Mouse (Mus musculus): ENCODE measurements around the gene Herc1. TPM values are rescaled to one million over a fixed set of nuclear protein-coding genes. Genes with fewer than 3 reads are reported as not detected.
A peak's percentile ranks its signal among the peaks of the same experiment; 100 is the strongest.

Gene Herc1
- polyA plus RNA-seq, 1 experiment from 2014 or later = 30.3 TPM

DNA sequence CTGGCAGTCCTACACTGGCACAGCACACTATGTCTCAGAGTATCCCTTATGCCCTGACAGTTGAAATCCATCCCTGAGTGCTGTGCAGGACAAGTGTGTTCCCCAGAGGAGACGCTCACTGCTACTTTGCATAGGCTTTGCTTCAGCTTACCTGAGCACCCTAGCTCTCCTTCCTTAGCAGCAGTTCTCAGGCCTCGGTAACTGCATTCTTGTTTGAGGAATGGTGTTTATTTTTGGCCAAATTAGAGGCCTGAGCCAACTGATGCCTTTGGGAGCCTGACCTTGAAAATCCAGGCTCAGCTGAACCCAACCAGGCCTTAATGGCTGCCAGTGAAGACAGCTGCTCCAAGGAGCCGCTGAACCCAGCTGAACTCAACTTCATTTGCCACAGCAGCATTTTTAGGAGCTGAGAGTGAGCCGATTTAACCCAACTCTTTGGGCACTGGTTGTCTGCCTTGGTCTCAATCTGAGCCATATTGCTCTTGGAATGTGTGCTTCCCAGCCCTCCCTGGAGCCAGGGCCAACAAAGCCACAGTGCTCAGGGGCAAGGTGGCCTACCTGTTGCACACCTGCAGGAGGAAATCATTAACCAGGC is 163.5 kb downstream of the Herc1 start:
- no peaks in the 10 kb centered on the region for H3K27me3 ChIP-seq
- H3K9ac ChIP-seq (replicated peaks) = no peak overlapping the region
- ATAC-seq (ENCODE audit: insufficient number of reproducible peaks, insufficient read depth, low FRiP score, low TSS enrichment, low read depth) = no peak
- peaks cover 31% of the 10 kb centered on the region for H3K4me1 ChIP-seq (replicated peaks)
- 82% methylated on average over 4 of the region's 4 CpGs for WGBS
- no peak overlapping the region for H3K4me2 ChIP-seq
- H3K9me3 ChIP-seq = no peaks in the 10 kb centered on the region
- H3K27ac ChIP-seq = peak overlapping the region; percentile 97
- H3K36me3 ChIP-seq = peaks cover 58% of the 10 kb centered on the region
- H3K4me3 ChIP-seq (replicated peaks) = no peak overlapping the region

DNA sequence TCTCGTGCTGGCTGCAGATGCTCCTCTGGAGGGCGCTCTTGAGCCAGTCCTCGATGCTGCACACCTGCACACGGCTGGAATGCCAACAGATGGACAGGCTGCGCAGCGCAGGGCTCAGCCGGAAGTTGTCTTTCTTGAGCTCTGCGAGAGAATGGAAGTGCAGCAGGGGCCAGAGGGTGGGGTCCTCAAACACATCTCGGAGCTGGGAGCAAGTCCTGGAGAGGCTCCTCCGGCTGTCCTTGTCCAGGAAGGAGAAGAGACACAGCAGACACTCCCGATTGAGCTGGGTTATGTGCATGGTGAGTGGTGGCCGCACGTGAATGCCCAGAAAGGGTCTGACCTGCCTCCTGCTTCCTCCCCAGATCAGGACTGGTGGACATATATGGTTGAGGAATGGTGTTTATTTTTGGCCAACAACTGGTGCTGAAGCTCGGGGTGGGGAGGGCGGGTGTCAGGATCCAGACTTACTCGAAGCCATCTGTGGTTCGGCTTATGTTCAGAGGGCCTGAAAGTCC is 164.1 kb downstream of the Herc1 start, which contains the start of gene Fbxl22:
Fbxl22 (minus strand) TSS at position 338 of the 515 bp plus-strand sequence.
- H3K4me1 ChIP-seq (replicated peaks) = peaks cover 31% of the 10 kb centered on the region
- no peak within 1 kb of the TSS for H3K9ac ChIP-seq (replicated peaks)
- 74% methylated on average over 17 of the region's 17 CpGs for WGBS
- H3K36me3 ChIP-seq = peaks cover 58% of the 10 kb centered on the region
- no peaks in the 10 kb centered on the region for H3K27me3 ChIP-seq
- no peak within 1 kb of the TSS for H3K4me3 ChIP-seq (replicated peaks)
- H3K4me2 ChIP-seq = no peak within 1 kb of the TSS
- H3K27ac ChIP-seq = peak within 1 kb of the TSS; percentile 97
- ATAC-seq (ENCODE audit: insufficient number of reproducible peaks, insufficient read depth, low FRiP score, low TSS enrichment, low read depth) = no peak
- no peaks in the 10 kb centered on the region for H3K9me3 ChIP-seq

DNA sequence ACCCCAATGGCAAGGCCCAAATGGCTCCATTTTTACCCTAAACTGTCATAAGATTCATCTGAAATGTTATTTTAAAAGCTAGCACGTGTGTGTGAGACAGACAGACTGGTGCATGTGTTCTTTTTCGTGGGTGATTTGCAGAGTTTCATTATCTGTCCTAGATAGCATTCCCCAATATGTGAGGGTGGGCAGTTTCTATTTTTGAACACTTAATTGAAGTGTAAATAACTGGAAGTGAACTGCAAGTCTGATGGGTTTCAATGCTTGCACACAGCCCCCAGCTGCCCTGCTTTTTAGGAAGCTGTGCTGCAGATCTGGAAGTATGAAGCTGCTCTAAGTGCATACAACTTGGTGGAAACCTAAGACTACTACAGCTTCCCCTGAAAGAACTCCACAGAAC is 164.9 kb downstream of the Herc1 start:
- H3K27ac ChIP-seq = no peak overlapping the region
- H3K9me3 ChIP-seq = no peaks in the 10 kb centered on the region
- H3K9ac ChIP-seq (replicated peaks) = no peak overlapping the region
- H3K4me3 ChIP-seq (replicated peaks) = no peak overlapping the region
- no peak overlapping the region for H3K4me2 ChIP-seq
- peaks cover 63% of the 10 kb centered on the region for H3K36me3 ChIP-seq
- peaks cover 29% of the 10 kb centered on the region for H3K4me1 ChIP-seq (replicated peaks)
- no peak for ATAC-seq (ENCODE audit: insufficient number of reproducible peaks, insufficient read depth, low FRiP score, low TSS enrichment, low read depth)
- H3K27me3 ChIP-seq = no peaks in the 10 kb centered on the region
- WGBS = 76% methylated on average over 2 of the region's 2 CpGs

DNA sequence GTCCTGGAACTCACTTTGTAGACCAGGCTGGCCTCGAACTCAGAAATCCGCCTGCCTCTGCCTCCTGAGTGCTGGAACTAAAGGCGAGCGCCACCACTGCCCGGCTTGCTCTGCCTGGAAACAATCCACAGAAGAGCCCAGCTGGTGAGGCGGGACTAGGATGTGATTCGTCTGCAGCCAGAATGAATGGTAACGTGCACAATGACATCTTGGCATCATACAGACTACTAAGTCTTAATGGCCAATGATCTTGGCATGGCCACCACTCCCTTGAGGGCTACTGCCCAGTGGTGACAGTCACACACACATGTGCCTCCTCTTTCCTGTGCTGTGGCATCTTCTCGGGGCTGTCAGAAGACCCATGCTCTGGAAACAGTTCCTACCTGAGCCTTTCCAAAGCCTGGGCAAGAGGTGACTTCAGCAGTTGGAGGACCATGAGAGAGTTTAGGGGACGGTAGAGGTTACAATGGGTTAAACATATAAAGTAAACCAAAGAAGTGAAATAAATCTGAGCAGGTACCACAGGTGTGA is 165.5 kb downstream of the Herc1 start:
- H3K4me2 ChIP-seq = no peak overlapping the region
- H3K4me3 ChIP-seq (replicated peaks) = no peak overlapping the region
- H3K27ac ChIP-seq = no peak overlapping the region
- ATAC-seq (ENCODE audit: insufficient number of reproducible peaks, insufficient read depth, low FRiP score, low TSS enrichment, low read depth) = no peak
- no peak overlapping the region for H3K9ac ChIP-seq (replicated peaks)
- WGBS = 94% methylated on average over 10 of the region's 10 CpGs
- peaks cover 69% of the 10 kb centered on the region for H3K36me3 ChIP-seq
- peaks cover 23% of the 10 kb centered on the region for H3K4me1 ChIP-seq (replicated peaks)
- H3K9me3 ChIP-seq = no peaks in the 10 kb centered on the region
- no peaks in the 10 kb centered on the region for H3K27me3 ChIP-seq

DNA sequence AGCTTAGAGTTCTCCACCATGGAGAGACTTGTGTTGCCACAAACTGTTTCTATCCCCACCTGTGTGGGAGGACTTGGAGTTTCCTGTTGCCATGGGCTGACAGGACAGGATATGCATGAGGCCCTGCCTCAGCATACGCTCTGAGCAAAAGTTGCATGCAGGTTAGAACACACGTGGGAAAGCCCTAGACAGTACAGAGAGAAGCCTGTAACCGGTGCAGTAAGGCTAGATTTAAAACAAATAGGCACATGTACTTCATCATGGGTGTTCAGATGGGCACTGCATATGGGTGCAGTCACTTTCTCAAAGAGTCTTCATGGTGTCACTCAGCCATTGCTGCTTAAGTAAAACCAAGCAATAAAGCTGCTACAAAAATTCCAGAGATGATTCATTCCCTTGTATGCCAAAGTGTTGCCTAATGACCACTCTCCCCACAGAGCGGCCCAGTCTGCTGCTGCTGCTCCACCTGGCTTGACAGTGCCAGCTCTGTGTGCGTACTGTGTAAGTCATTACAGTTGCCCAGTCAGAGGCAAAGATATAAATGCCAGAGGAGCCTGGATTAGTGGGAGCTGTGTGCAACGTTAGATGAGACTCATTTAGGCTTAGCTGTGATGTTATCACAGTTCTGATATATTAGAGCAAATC is 166.2 kb downstream of the Herc1 start:
- H3K9me3 ChIP-seq = no peaks in the 10 kb centered on the region
- peaks cover 20% of the 10 kb centered on the region; the same call in 1 of the 2 replicates for H3K4me1 ChIP-seq (replicated peaks)
- H3K9ac ChIP-seq (replicated peaks) = no peak overlapping the region
- H3K27ac ChIP-seq = no peak overlapping the region
- no peak for ATAC-seq (ENCODE audit: insufficient number of reproducible peaks, insufficient read depth, low FRiP score, low TSS enrichment, low read depth)
- H3K4me3 ChIP-seq (replicated peaks) = no peak overlapping the region
- peaks cover 76% of the 10 kb centered on the region for H3K36me3 ChIP-seq
- H3K4me2 ChIP-seq = no peak overlapping the region
- WGBS = 89% methylated on average over 6 of the region's 6 CpGs
- H3K27me3 ChIP-seq = no peaks in the 10 kb centered on the region

DNA sequence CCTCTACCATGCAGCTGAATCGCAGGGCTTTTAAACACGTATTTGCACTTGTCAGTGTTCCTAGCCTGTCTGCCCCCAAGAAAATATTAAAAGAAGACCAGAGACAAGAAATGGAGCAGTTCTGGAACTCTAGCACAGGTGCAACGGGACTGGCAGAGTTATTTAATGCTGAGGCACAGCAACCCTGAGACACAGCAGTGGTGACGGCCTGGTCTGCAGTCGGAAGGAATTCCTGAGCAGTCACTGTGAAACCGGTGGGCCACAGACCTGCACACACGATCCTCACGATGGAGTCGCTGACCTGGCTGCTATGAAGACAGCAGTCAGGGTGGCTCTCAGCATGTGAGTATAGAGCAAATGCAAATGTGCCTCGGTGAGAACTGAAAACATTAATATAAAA is 167.5 kb downstream of the Herc1 start:
- no peak for ATAC-seq (ENCODE audit: insufficient number of reproducible peaks, insufficient read depth, low FRiP score, low TSS enrichment, low read depth)
- no peak overlapping the region for H3K4me2 ChIP-seq
- no peaks in the 10 kb centered on the region for H3K27me3 ChIP-seq
- WGBS = 93% methylated on average over 10 of the region's 10 CpGs
- no peak overlapping the region for H3K4me3 ChIP-seq (replicated peaks)
- no peak overlapping the region for H3K9ac ChIP-seq (replicated peaks)
- peaks cover 16% of the 10 kb centered on the region; the same call in 1 of the 2 replicates for H3K4me1 ChIP-seq (replicated peaks)
- peaks cover 89% of the 10 kb centered on the region for H3K36me3 ChIP-seq
- no peak overlapping the region for H3K27ac ChIP-seq
- H3K9me3 ChIP-seq = no peaks in the 10 kb centered on the region

DNA sequence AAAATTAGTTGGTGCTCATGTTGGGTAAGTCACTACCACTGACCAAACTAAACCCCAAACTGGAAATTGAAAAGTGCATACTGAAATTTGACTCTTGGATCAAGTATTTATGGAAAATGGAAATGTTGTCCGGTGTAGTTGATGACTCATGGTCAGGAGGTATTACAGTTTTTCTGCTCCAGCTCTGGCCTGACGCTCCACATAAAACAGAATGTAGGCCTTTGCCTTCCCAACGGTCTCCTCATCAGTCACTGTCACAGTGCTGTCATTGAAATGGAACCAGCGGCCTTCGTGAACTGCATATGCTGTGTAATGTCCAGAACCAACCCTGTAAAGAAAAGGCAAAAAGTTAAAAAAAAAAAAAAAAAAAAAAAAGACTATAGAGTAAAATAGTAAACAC is 168.0 kb downstream of the Herc1 start:
- Histone ChIP-seq H3K27ac (no peak overlapping the region), H3K4me1 (replicated peaks) (peaks cover 11% of the 10 kb centered on the region; the same call in 1 of the 2 replicates), H3K4me3 (replicated peaks) (no peak overlapping the region), H3K9ac (replicated peaks) (no peak overlapping the region), H3K4me2 (no peak overlapping the region), H3K36me3 (peaks cover 94% of the 10 kb centered on the region), H3K9me3 (no peaks in the 10 kb centered on the region), H3K27me3 (no peaks in the 10 kb centered on the region)
- ATAC-seq (ENCODE audit: insufficient number of reproducible peaks, insufficient read depth, low FRiP score, low TSS enrichment, low read depth) = no peak
- 92% methylated on average over 5 of the region's 5 CpGs for WGBS

DNA sequence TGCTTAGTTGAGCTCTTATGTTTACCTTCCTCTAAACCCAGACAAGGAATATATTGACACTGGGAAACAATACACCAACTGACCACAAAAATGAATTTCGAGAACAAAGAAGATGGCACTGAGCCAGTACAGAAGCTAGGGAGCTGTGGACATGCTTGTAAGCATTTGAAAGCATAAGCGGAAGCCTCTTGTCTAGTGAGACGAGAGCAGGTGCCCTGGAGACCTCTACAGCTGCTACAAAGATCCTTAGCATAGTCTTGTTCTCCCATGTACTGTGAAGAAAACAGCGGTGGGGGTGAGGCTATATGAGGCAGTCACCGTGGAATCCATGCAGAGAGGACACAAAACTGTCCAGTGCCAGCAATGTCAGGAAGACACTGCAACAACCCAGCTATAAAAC is 168.7 kb downstream of the Herc1 start:
- peaks cover 97% of the 10 kb centered on the region for H3K36me3 ChIP-seq

DNA sequence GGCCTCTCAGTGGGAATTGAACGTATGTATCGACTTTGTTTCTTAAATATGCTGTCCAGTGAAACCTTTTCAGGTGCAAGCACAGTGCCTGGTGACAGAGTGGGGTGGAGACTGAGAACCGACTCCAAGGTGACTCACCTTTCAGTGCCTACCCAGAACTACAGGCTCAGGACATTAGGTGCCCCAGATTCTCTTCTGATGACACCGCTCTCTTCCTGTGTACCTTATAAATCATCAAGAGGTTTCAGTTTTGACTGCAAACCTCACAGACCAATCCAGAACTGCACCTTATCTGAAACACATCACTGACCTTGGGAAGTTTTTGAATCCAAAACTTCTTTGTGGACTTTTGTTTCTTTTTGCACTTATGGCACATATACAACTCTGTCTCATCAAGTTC is 170.0 kb downstream of the Herc1 start:
- H3K36me3 ChIP-seq = peaks cover 95% of the 10 kb centered on the region
- no peak overlapping the region for H3K4me3 ChIP-seq (replicated peaks)
- 94% methylated on average over 4 of the region's 4 CpGs for WGBS
- H3K4me2 ChIP-seq = no peak overlapping the region
- ATAC-seq (ENCODE audit: insufficient number of reproducible peaks, insufficient read depth, low FRiP score, low TSS enrichment, low read depth) = no peak
- no peak overlapping the region for H3K9ac ChIP-seq (replicated peaks)
- no peaks in the 10 kb centered on the region for H3K4me1 ChIP-seq (replicated peaks)
- no peaks in the 10 kb centered on the region for H3K9me3 ChIP-seq
- no peak overlapping the region for H3K27ac ChIP-seq
- H3K27me3 ChIP-seq = no peaks in the 10 kb centered on the region

More for the DNA sequence above, 168.7 kb downstream of the Herc1 start:
- Histone ChIP-seq H3K27me3 (no peaks in the 10 kb centered on the region), H3K27ac (no peak overlapping the region), H3K4me1 (replicated peaks) (peaks cover 4% of the 10 kb centered on the region; the same call in 1 of the 2 replicates), H3K4me3 (replicated peaks) (no peak overlapping the region), H3K9ac (replicated peaks) (no peak overlapping the region), H3K9me3 (no peaks in the 10 kb centered on the region), H3K4me2 (no peak overlapping the region)
- no peak for ATAC-seq (ENCODE audit: insufficient number of reproducible peaks, insufficient read depth, low FRiP score, low TSS enrichment, low read depth)
- WGBS = 91% methylated on average over 5 of the region's 5 CpGs

DNA sequence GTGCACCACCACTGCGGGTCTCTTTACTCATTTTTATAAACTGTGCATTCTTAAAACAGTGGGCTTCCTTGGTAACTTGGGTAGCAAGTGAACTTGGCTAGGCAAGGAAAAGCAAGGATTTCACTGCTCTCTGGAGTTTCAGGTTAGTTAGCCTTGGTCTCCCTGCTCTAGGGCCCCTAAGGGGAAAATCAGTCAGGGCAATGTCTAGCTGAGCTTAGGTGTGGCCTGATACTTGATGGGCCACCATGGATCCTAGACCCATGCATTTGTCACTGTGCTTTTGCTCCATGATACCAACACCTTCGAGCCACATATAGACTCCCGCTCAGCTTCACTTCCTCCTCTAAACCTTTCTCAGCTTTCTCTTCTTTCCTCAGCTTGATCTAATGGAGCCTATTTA is 171.3 kb downstream of the Herc1 start:
- no peak overlapping the region for H3K27ac ChIP-seq
- 91% methylated on average over 3 of the region's 3 CpGs for WGBS
- no peak for ATAC-seq (ENCODE audit: insufficient number of reproducible peaks, insufficient read depth, low FRiP score, low TSS enrichment, low read depth)
- no peak overlapping the region for H3K4me3 ChIP-seq (replicated peaks)
- no peak overlapping the region for H3K4me2 ChIP-seq
- no peaks in the 10 kb centered on the region for H3K4me1 ChIP-seq (replicated peaks)
- no peaks in the 10 kb centered on the region for H3K27me3 ChIP-seq
- H3K9ac ChIP-seq (replicated peaks) = no peak overlapping the region
- no peaks in the 10 kb centered on the region for H3K9me3 ChIP-seq
- peaks cover 97% of the 10 kb centered on the region for H3K36me3 ChIP-seq

DNA sequence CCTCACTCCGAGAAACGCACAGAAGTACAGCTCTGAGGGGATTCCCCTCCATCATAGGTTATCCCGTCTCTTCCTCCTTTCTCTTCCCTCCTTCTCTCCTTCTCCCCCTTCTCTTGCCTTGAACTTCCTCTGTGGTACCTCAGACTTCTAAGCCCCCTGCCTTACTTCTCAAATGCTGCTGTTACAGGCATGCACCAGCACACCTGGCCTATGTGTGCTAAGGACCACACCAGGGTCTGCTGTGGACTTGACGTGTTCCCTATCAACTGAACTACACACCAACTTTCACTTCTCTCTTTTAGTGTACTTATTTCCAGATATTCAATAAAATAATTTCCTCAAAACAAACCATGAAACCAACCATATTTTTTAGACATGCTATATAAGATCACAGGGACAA is 192.5 kb downstream of the Herc1 start:
- H3K27me3 ChIP-seq = no peaks in the 10 kb centered on the region
- H3K27ac ChIP-seq = no peak overlapping the region
- no peak for ATAC-seq (ENCODE audit: insufficient number of reproducible peaks, insufficient read depth, low FRiP score, low TSS enrichment, low read depth)
- H3K9me3 ChIP-seq = no peaks in the 10 kb centered on the region
- no peak overlapping the region for H3K9ac ChIP-seq (replicated peaks)
- H3K4me1 ChIP-seq (replicated peaks) = no peaks in the 10 kb centered on the region
- no peak overlapping the region for H3K4me2 ChIP-seq
- no peak overlapping the region for H3K4me3 ChIP-seq (replicated peaks)
- H3K36me3 ChIP-seq = peaks cover 87% of the 10 kb centered on the region
- WGBS = 89% methylated on average over 4 of the region's 4 CpGs
